Mouse (Mus musculus) stomach, postnatal 0 days (tissue): Measurements from ENCODE around the gene Acvr1b.

ENCODE experiments used
- CTCF ChIP-seq: IDR thresholded peaks from 2 replicates; pipeline ENCODE4 v1.5.1; 2016; ENCODE audit warnings: antibody characterized with exemption, low read depth, mild to moderate bottlenecking, moderate library complexity
- EP300 ChIP-seq: optimal IDR thresholded peaks from 2 replicates; pipeline ENCODE3; 2016; ENCODE audit warnings: antibody characterized with exemption

GRCm38 (mm10) chr15:101253886-101254795, 80.3 kb downstream of the Acvr1b start, which contains the start of gene Nr4a1:
- TF ChIP-seq CTCF (peak; percentile 4; the same call in 1 of the 2 replicates), EP300 (no peak)
